Mouse (Mus musculus) brain, embryonic 14.5 days (tissue): ENCODE measurements around the gene Ltbp1.

ENCODE experiments used
- CTCF ChIP-seq: fragments of 200-500 bp; IDR thresholded peaks from 2 replicates; pipeline ENCODE4 v1.5.1; 2012; ENCODE audit warnings: inconsistent platforms, mild to moderate bottlenecking, moderate library complexity, borderline replicate concordance; ENCODE audit not compliant: insufficient read depth, insufficient read length; ENCODE audit errors: extremely low read depth
- POLR2A ChIP-seq: fragments of 200-500 bp; IDR thresholded peaks from 2 replicates; pipeline ENCODE4 v1.6.1; 2012; ENCODE audit warnings: mild to moderate bottlenecking, inconsistent platforms, borderline replicate concordance; ENCODE audit not compliant: poor library complexity, insufficient read depth, insufficient read length, severe bottlenecking; ENCODE audit errors: extremely low read depth

DNA sequence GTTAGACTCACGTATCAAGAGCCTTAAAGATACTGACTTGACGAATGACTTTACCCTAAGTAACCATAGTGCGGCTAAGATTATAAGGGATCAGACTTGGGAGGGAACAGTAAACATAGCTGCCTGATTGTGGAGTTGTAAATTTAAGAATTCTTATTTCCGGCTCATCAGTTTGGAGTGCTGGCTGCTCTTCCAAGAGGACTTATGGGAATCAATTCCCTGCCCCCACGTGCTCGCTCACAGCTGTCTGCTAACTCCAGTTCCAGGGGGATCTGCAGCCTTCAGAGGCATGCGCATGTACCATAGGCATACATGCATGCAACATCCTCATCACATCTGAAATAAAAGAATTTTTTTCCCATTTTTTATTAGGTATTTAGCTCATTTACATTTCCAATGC, 61.0 kb downstream of the Ltbp1 start:
- no peak for TF ChIP-seq CTCF
- TF ChIP-seq POLR2A = no peak
